Mouse (Mus musculus) gastrocnemius, postnatal 4 days (tissue): ENCODE measurements around the gene Gm12830. TPM values are rescaled to one million over a fixed set of nuclear protein-coding genes. Genes with fewer than 3 reads are reported as not detected.

ENCODE experiments used
- DNase-seq, 2 experiments: peaks; one replicate each; pipeline ENCODE4 v3.0.0; 2021 to 2022; ENCODE audit warnings: low spot score in 2 of 2, mixed read lengths in 2 of 2
- total RNA-seq, 2 experiments: library from RNA; stranded (reverse); gene quantifications; 2 replicates each; pipeline ENCODE4 v1.2.3; 2021

Gm12830 gene
- total RNA-seq, 2 experiments from 2014 or later, result not detected

GRCm38 (mm10) chr4:114843097-114843721, 21.7 kb downstream of the Gm12830 start:
- DNase-seq, result peak in 1 of 2 experiments; percentile 19

- DNase-seq, result no peak
Measured at GRCm38 (mm10) chr4:114844600-114844999, 23.1 kb downstream of the Gm12830 start.

GRCm38 (mm10) chr4:114845622-114846021, 24.1 kb downstream of the Gm12830 start:
- DNase-seq, result no peak

- DNase-seq, result no peak
Measured at GRCm38 (mm10) chr4:114846723-114847122, 25.2 kb downstream of the Gm12830 start.

GRCm38 (mm10) chr4:114853968-114854367, 32.4 kb downstream of the Gm12830 start:
- DNase-seq, result no peak

GRCm38 (mm10) chr4:114858426-114858825, 36.9 kb downstream of the Gm12830 start:
- no peak for DNase-seq

- DNase-seq, result no peak
Measured at GRCm38 (mm10) chr4:114863166-114863565, 41.6 kb downstream of the Gm12830 start.

- no peak for DNase-seq
Measured at GRCm38 (mm10) chr4:114869765-114870490, 48.4 kb downstream of the Gm12830 start.

- no peak for DNase-seq
Measured at GRCm38 (mm10) chr4:114876441-114876972, 55.0 kb downstream of the Gm12830 start.

- no peak for DNase-seq
Measured at GRCm38 (mm10) chr4:114882232-114882631, 60.7 kb downstream of the Gm12830 start.

- no peak for DNase-seq
Measured at GRCm38 (mm10) chr4:114897853-114898252, 76.3 kb downstream of the Gm12830 start.

GRCm38 (mm10) chr4:114899885-114900284, 78.4 kb downstream of the Gm12830 start:
- no peak for DNase-seq

- no peak for DNase-seq
Measured at GRCm38 (mm10) chr4:114900866-114901642, 79.5 kb downstream of the Gm12830 start.

GRCm38 (mm10) chr4:114901643-114902351, 80.3 kb downstream of the Gm12830 start:
- DNase-seq, result no peak

- no peak for DNase-seq
Measured at GRCm38 (mm10) chr4:114902641-114903421, 81.3 kb downstream of the Gm12830 start.

GRCm38 (mm10) chr4:114903422-114903782, 81.9 kb downstream of the Gm12830 start:
- no peak for DNase-seq

GRCm38 (mm10) chr4:114905501-114905900, 84.0 kb downstream of the Gm12830 start:
- DNase-seq, result no peak
